Mouse (Mus musculus) olfactory bulb, adult 2 months (tissue): ENCODE results near the gene Nudc. TPM values are rescaled to one million over a fixed set of nuclear protein-coding genes. Genes with fewer than 3 reads are reported as not detected.
"Not testable (repeated sequence)": the region's sequence is repeated elsewhere in the genome, so short reads cannot be mapped to it uniquely, and the experiment has no call there.

Source experiments
- H3K27ac ChIP-seq: fragments of 200-500 bp; 2 replicates; pipeline ENCODE4 v1.5.1; 2012; ENCODE audit warnings: low read depth, low read length; ENCODE audit not compliant: insufficient read depth
- H3K4me1 ChIP-seq: fragments of 200-500 bp; 2 replicates; pipeline ENCODE4 v1.6.1; 2012; ENCODE audit warnings: low read length; ENCODE audit not compliant: control insufficient read depth, insufficient read depth
- H3K4me3 ChIP-seq: fragments of 200-500 bp; 2 replicates; pipeline ENCODE4 v1.5.1; 2012; ENCODE audit warnings: mild to moderate bottlenecking, low read depth, low read length, moderate library complexity; ENCODE audit not compliant: insufficient read depth
- CTCF ChIP-seq: fragments of 200-500 bp; IDR thresholded peaks from 2 replicates; pipeline ENCODE4 v1.5.1; 2012; ENCODE audit warnings: low read depth, mild to moderate bottlenecking, low read length, moderate library complexity; ENCODE audit not compliant: insufficient read depth
- POLR2A ChIP-seq: fragments of 200-500 bp; IDR thresholded peaks from 2 replicates; pipeline ENCODE4 v1.6.1; 2012; ENCODE audit warnings: mild to moderate bottlenecking, low read depth, low read length, moderate library complexity; ENCODE audit not compliant: insufficient read depth
- WGBS: fragments of 180-500 bp; shearing (Covaris S2); methylation state at CpG from one replicate; pipeline ENCODE4 v1.1.7; 2018; 5-methylcytosine and 5-hydroxymethylcytosine counted together
- polyA plus RNA-seq: library from polyadenylated mRNA; stranded (reverse); fragments of >200 nt; gene quantifications from 2 replicates; pipeline ENCODE4 v1.2.4, GENCODE M21; 2012; ENCODE audit warnings: low replicate concordance; ENCODE audit not compliant: missing spikeins, insufficient read depth, insufficient read length

Gene Nudc
- polyA plus RNA-seq, 1 experiment, result not detected

- Histone ChIP-seq H3K4me3 (no peak overlapping the region), H3K27ac (no peak overlapping the region), H3K4me1 (no peaks in the 10 kb centered on the region)
- TF ChIP-seq CTCF, result peak; percentile 54; the same call in 1 of the 2 replicates
- no peak for TF ChIP-seq POLR2A
- 8% methylated on average over 8 of the region's 8 CpGs for WGBS
Observed at GRCm38 (mm10) chr4:133512972-133513371, 32.8 kb downstream of the Nudc start.

- WGBS, result 64% methylated on average over 5 of the region's 5 CpGs
- not testable (repeated sequence) for H3K4me1 ChIP-seq, H3K4me3 ChIP-seq, H3K27ac ChIP-seq
Observed at GRCm38 (mm10) chr4:133512511-133512910, 33.3 kb downstream of the Nudc start.

GRCm38 (mm10) chr4:133511050-133511449 lies 34.7 kb downstream of the Nudc start:
- Histone ChIP-seq H3K27ac (no peak overlapping the region), H3K4me3 (no peak overlapping the region), H3K4me1 (no peaks in the 10 kb centered on the region)
- TF ChIP-seq POLR2A (no peak), CTCF (no peak)
- WGBS, result 84% methylated on average over 5 of the region's 5 CpGs

GRCm38 (mm10) chr4:133508990-133509389 lies 36.8 kb downstream of the Nudc start:
- 42% methylated on average over 7 of the region's 7 CpGs for WGBS
- no peak for TF ChIP-seq CTCF
- TF ChIP-seq POLR2A, result no peak
- Histone ChIP-seq H3K4me3 (no peak overlapping the region), H3K4me1 (no peaks in the 10 kb centered on the region), H3K27ac (no peak overlapping the region)

- Histone ChIP-seq H3K4me1 (peaks cover 2% of the 10 kb centered on the region), H3K27ac (no peak overlapping the region), H3K4me3 (no peak overlapping the region)
- no peak for TF ChIP-seq CTCF
- TF ChIP-seq POLR2A, result no peak
- 84% methylated on average over 5 of the region's 5 CpGs for WGBS
Observed at GRCm38 (mm10) chr4:133506573-133506972, 39.2 kb downstream of the Nudc start.

GRCm38 (mm10) chr4:133504755-133505485 lies 40.9 kb downstream of the Nudc start:
- TF ChIP-seq POLR2A (no peak), CTCF (no peak)
- 56% methylated on average over 9 of the region's 9 CpGs for WGBS
- no peak overlapping the region for H3K4me3 ChIP-seq
- H3K4me1 ChIP-seq, result peaks cover 8% of the 10 kb centered on the region
- H3K27ac ChIP-seq, result no peak overlapping the region

- Histone ChIP-seq H3K27ac (no peak overlapping the region), H3K4me1 (peaks cover 8% of the 10 kb centered on the region), H3K4me3 (no peak overlapping the region)
- WGBS, result 45% methylated on average over 5 of the region's 5 CpGs
- TF ChIP-seq POLR2A (no peak), CTCF (no peak)
Observed at GRCm38 (mm10) chr4:133504300-133504699, 41.5 kb downstream of the Nudc start.

- 54% methylated on average over 7 of the region's 7 CpGs for WGBS
- H3K4me3 ChIP-seq, result no peak overlapping the region
- no peak for TF ChIP-seq POLR2A
- TF ChIP-seq CTCF, result no peak
- H3K4me1 ChIP-seq, result peaks cover 20% of the 10 kb centered on the region
- no peak overlapping the region for H3K27ac ChIP-seq
Observed at GRCm38 (mm10) chr4:133501514-133501913, 44.3 kb downstream of the Nudc start.

GRCm38 (mm10) chr4:133498160-133498724 lies 47.6 kb downstream of the Nudc start, which contains the start of gene Trnp1:
Trnp1 (minus strand) TSS chr4:133498550.
- Histone ChIP-seq H3K4me3 (peak within 1 kb of the TSS; percentile 83), H3K27ac (no peak within 1 kb of the TSS), H3K4me1 (peaks cover 31% of the 10 kb centered on the region)
- no peak for TF ChIP-seq CTCF
- peak; percentile 59 for TF ChIP-seq POLR2A
- under 1% methylated on average over 51 of the region's 53 CpGs for WGBS
